Mouse (Mus musculus) forebrain, embryonic 13.5 days (tissue): ENCODE results near the gene Polr3b. TPM values are rescaled to one million over a fixed set of nuclear protein-coding genes. Genes with fewer than 3 reads are reported as not detected.

ENCODE experiments used
- ATAC-seq: fragments of 200-750 bp; cut with Nextera tagmentation; 2 replicates; pipeline ENCODE4 v1.8.0; 2017
- H3K27ac ChIP-seq: fragments of 300-500 bp; sonication (generic); 2 replicates; pipeline ENCODE4 v1.5.1; 2015; ENCODE audit warnings: inconsistent platforms, mild to moderate bottlenecking, moderate library complexity
- H3K27me3 ChIP-seq: fragments of 300-500 bp; sonication (generic); 2 replicates; pipeline ENCODE4 v1.6.1; 2015; ENCODE audit warnings: mild to moderate bottlenecking, inconsistent platforms
- H3K36me3 ChIP-seq: fragments of 300-500 bp; sonication (generic); 2 replicates; pipeline ENCODE4 v1.6.1; 2015; ENCODE audit warnings: mild to moderate bottlenecking, inconsistent platforms; ENCODE audit not compliant: poor library complexity, severe bottlenecking
- H3K4me1 ChIP-seq: fragments of 300-500 bp; sonication (generic); 2 replicates; pipeline ENCODE4 v1.6.1; 2015; ENCODE audit warnings: inconsistent platforms
- H3K4me2 ChIP-seq: fragments of 300-500 bp; sonication (generic); 2 replicates; pipeline ENCODE4 v1.6.1; 2015; ENCODE audit warnings: inconsistent platforms, mild to moderate bottlenecking, moderate library complexity
- H3K4me3 ChIP-seq: fragments of 300-500 bp; sonication (generic); 2 replicates; pipeline ENCODE4 v1.5.1; 2015; ENCODE audit warnings: mild to moderate bottlenecking, inconsistent platforms
- H3K9ac ChIP-seq: fragments of 300-500 bp; sonication (generic); 2 replicates; pipeline ENCODE4 v1.6.1; 2015; ENCODE audit warnings: mild to moderate bottlenecking, inconsistent platforms
- H3K9me3 ChIP-seq: fragments of 300-500 bp; sonication (generic); replicated peaks from 2 replicates; pipeline ENCODE4 v1.6.1; 2016; ENCODE audit warnings: inconsistent platforms
- WGBS: fragments of 180-500 bp; shearing (Covaris S2); methylation state at CpG from one replicate; pipeline ENCODE4 v1.1.7; 2015; 5-methylcytosine and 5-hydroxymethylcytosine counted together
- polyA plus RNA-seq: library from polyadenylated mRNA; unstranded; fragments of >200 nt; fragmentation: Nextera tagmentation; extraction: Ambion mirVana; gene quantifications from 2 replicates; pipeline ENCODE4 v1.2.1, GENCODE M21; 2015

Polr3b gene
- polyA plus RNA-seq, 1 experiment from 2014 or later, result 13.3 TPM

DNA sequence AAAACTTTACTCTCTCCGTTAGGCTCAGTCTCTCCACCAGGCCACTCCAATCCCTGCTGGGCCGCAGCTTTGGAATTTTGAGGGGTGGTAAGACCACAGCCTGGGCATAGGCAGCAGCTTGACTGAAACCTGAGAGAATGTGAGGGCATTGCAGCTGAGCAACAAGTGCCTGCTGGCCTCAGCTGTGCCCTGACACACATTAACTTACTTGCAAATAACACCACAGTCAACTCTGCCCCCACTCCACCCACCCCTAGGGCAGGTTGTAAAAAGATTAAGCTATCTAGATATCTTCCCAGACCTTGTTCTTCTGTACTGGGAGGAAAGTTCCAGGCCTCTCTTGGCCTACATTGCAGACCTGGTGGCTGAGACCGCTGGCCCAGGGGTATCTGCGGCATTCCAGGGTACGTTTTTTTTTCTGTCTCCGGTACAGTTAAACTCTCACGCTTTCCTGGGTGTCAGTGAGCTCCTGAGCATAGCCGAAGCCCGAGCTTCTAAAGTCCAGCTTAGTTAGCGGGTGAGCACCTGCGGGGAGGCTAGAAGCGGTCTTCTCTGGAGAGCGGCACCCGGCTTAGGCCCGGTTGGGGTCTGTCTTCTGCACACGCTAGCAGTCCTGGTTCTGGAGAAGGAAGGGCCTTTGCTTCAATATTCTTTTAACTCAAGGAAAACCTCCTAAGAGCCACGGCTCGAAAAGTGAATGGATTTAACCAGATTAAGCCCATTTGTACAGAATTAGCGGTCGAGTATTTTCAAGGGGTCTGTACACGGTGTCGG, 135.5 kb downstream of the Polr3b start:
- Histone ChIP-seq H3K27me3 (peaks cover 56% of the 10 kb centered on the region), H3K4me2 (peak overlapping the region; percentile 85), H3K27ac (peak overlapping the region; percentile 94; the same call in 1 of the 2 replicates), H3K9ac (peak overlapping the region; percentile 69), H3K4me1 (peaks cover 69% of the 10 kb centered on the region), H3K36me3 (no peaks in the 10 kb centered on the region), H3K9me3 (no peaks in the 10 kb centered on the region), H3K4me3 (peak overlapping the region; percentile 47)
- WGBS, result 6% methylated on average over 22 of the region's 22 CpGs
- ATAC-seq, result no peak

DNA sequence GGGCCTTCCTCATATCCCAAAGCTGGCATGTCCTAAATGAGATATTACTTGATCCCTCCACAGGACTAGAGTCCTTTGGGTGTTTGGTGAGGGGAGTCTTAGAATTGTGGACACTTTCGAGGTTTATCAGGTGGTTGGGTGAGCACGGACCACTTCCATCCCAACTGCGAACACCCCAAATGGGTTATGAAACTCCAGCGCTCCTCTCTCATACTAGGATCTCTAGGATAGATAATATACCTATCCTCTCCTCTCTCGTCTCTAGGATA, 136.0 kb downstream of the Polr3b start:
- no peak for ATAC-seq
- H3K4me3 ChIP-seq, result peak overlapping the region; percentile 47
- peaks cover 69% of the 10 kb centered on the region for H3K4me1 ChIP-seq
- peak overlapping the region; percentile 85 for H3K4me2 ChIP-seq
- H3K9ac ChIP-seq, result peak overlapping the region; percentile 69
- H3K9me3 ChIP-seq, result no peaks in the 10 kb centered on the region
- no peak overlapping the region for H3K27ac ChIP-seq
- 6% methylated on average over 5 of the region's 5 CpGs for WGBS
- H3K36me3 ChIP-seq, result no peaks in the 10 kb centered on the region
- peaks cover 52% of the 10 kb centered on the region for H3K27me3 ChIP-seq

DNA sequence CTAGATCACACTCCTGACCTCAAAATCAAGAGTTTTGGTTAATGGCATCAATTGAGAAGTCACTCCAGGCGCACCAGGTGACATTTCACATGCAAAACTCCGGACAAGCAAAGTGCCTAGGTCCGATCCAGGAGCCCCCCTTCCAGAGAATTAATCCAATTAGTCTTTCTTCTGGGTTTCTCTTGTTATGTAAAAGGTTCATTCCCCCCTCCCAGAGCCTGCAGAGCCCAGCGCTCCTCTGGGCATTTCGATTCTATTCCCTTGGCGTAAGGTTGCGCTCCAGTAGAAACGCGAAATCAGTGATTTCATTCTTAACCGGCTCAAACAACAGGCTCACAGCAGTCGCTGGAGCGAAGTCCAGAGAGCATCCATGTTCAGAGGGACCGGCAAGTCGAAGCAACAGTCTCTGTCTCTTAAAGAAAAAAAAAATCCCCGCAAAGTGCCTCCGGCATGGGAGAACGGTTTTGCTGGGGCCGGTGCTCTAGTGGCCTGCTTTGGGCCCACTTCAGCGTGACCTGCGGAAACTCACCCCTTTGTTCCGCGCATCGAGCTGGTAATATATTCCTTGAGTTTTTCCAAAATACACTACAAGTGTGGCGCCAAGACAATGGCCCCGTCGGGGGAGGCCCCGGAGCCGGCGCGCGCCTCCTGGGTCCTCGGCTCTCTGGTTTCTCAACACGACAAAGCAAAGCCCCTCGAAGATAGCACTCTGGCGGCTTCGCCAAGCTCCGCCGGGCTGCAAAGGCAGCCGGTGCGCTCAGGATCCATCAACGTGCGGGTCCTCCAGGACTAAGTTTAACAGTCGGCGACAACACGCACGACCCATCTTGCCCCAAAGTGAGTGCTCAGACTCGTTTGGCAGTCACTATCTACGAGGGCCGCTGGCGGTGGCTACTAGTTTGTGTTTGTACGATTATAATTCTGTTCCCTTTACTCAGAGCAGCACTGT, 136.7 kb downstream of the Polr3b start:
- Histone ChIP-seq H3K9ac (peak overlapping the region; percentile 69), H3K4me1 (peaks cover 69% of the 10 kb centered on the region), H3K36me3 (no peaks in the 10 kb centered on the region), H3K4me3 (peak overlapping the region; percentile 47), H3K27me3 (peaks cover 49% of the 10 kb centered on the region), H3K9me3 (no peaks in the 10 kb centered on the region), H3K4me2 (peak overlapping the region; percentile 85), H3K27ac (peak overlapping the region; percentile 57)
- 2% methylated on average over 51 of the region's 51 CpGs for WGBS
- ATAC-seq, result no peak

DNA sequence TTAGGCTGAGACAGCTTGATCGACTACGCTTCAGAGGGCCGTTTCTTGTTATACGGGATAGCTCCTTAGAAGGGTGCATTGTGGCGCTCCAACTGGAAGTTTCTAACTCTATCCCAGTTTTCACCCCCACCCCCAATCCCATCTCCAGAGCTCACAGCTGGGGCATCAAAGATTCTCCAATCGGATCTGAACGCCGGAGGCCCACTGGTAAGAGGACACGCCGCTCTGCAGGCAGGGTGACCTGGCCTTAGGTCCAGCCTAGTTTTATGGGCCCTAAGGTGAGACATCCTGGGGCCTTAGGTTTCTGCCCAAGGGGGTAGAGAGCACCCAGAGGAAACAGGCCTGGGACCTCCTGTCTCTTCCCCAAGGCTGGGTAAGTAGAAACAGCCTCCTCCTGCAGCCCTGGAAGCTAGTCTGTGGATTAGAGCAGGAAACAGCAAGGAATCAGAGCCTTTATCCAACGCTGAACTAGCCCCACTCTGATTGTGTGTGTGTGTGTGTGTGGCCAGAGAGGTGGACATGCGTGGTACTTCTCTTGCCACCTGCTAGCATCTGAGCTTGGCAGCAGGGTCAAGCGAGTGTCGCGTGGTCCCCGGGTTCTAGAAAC, 137.5 kb downstream of the Polr3b start:
- no peaks in the 10 kb centered on the region for H3K9me3 ChIP-seq
- H3K4me1 ChIP-seq, result peaks cover 61% of the 10 kb centered on the region
- no peak for ATAC-seq
- peaks cover 44% of the 10 kb centered on the region for H3K27me3 ChIP-seq
- 12% methylated on average over 16 of the region's 16 CpGs for WGBS
- H3K9ac ChIP-seq, result peak overlapping the region; percentile 69
- H3K4me3 ChIP-seq, result peak overlapping the region; percentile 47
- H3K36me3 ChIP-seq, result no peaks in the 10 kb centered on the region
- peak overlapping the region; percentile 85 for H3K4me2 ChIP-seq
- peak overlapping the region; percentile 41 for H3K27ac ChIP-seq

DNA sequence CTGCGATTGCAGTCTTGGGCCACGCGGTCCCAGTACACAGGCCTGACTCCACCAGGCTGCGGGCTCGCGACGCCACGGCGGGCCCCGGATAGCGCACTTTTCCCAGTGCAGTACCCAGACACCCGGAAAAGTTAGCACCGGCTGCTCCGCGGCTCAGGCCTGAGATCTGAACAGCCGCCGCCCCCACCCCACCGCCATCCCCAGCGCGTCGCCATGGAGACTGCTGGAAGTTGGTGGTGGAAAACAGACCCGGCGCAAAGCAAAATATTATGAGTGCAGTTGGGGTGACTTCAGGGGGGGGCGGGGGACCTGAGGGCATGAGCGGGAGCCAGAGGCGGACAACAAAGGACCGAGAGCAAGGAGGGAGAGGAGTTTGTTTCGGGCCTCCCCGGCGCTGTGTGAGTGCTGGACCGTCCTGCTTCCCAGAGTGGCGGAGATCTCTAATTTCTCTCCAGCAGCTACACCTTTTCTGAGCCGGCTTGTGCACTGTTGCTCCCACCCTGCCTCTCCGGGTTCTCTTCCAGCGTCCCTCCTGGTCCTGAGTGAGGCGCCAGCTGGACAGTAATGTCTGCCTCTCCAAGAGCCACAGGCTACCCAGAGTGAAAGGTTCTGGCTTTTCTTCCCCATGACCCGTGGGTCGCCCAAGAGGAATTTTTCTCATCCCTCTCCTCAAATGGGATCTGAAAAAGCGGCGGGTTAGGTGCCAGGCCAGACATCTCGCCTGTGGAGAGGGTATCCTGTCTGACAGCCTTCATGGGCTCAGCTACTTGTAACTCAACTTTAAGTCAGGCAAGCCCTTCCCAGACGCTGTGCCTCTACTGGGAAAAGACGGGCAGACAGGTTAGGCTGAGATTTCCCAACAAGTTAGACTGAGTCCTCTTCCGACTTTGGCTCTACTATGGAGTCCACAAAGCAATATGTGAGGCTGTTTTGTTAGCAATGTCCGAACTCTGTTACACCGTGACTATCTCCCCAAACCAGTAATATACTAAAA, 138.3 kb downstream of the Polr3b start:
- ATAC-seq, result peak; percentile 39; the same call in 1 of the 2 replicates
- Histone ChIP-seq H3K36me3 (no peaks in the 10 kb centered on the region), H3K27ac (peak overlapping the region; percentile 41), H3K4me1 (peaks cover 53% of the 10 kb centered on the region), H3K9ac (peak overlapping the region; percentile 69), H3K27me3 (peaks cover 44% of the 10 kb centered on the region), H3K9me3 (no peaks in the 10 kb centered on the region), H3K4me2 (peak overlapping the region; percentile 85), H3K4me3 (peak overlapping the region; percentile 47)
- WGBS, result 7% methylated on average over 46 of the region's 46 CpGs

DNA sequence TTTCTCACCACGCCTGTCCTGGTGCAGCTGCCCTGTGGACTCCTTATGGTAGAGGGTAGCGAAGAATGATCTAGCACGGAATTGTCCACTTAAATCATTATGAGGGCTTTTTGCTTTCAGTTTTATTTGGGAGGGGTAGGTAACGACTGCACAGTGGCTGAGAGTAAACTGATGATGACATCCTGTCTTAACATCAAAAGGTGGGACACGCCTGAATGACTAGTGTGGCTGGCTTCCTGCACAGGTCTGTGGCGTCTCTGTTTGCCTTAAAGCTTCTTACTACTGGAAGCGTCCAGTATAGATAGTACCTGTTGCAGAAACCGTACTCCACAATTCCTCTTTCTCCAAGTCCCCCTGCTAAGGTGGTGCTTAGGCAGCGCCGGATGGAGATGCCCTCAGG, 146.7 kb downstream of the Polr3b start:
- H3K9me3 ChIP-seq, result no peaks in the 10 kb centered on the region
- no peaks in the 10 kb centered on the region for H3K27me3 ChIP-seq
- peaks cover 10% of the 10 kb centered on the region for H3K4me1 ChIP-seq
- H3K4me3 ChIP-seq, result no peak overlapping the region
- no peak overlapping the region for H3K9ac ChIP-seq
- no peak overlapping the region for H3K4me2 ChIP-seq
- peaks cover 4% of the 10 kb centered on the region; the same call in 1 of the 2 replicates for H3K36me3 ChIP-seq
- no peak for ATAC-seq
- whole genome bisulfite sequencing, result 83% methylated on average over 10 of the region's 10 CpGs
- no peak overlapping the region for H3K27ac ChIP-seq

DNA sequence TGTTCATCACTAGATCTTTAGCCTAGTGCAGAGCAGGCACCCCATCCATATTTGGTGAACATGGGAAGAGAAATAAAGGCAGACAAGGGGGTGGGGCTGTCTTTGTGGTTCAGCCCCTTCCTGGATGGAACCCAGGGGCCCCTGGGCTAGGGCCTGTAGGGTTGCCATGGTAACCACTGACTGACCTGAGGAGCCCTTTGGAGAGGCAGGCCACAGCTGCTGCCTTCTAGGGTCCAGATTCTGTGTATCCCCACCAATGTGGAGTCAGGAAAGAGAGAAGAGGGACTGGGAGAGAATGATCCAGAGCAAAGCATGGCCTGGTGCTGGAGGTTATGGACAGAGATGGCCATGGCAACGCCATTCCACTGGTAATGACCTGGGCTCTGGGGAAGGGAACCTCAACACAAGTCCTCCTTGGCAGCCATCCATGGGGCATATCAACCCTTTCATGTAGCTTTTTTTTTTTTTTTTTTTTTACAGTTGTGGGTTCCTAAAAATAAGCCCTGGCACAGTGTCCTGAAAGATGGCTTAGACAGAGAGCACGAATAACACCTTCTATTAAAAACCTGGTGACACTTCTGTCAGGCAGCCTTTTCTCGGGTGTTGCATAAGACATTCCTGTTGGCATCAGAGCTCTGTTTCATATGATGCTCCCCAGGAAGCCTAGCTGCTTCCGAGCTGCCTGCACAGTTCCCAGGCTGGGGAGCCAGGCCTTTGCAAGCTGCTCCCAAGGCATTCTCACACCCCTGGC, 150.5 kb downstream of the Polr3b start:
- ATAC-seq, result no peak
- no peak overlapping the region for H3K4me2 ChIP-seq
- 71% methylated on average over 4 of the region's 4 CpGs for WGBS
- H3K4me3 ChIP-seq, result no peak overlapping the region
- H3K4me1 ChIP-seq, result peaks cover 10% of the 10 kb centered on the region
- no peaks in the 10 kb centered on the region for H3K9me3 ChIP-seq
- H3K27me3 ChIP-seq, result no peaks in the 10 kb centered on the region
- H3K36me3 ChIP-seq, result no peaks in the 10 kb centered on the region
- H3K9ac ChIP-seq, result no peak overlapping the region
- no peak overlapping the region for H3K27ac ChIP-seq

DNA sequence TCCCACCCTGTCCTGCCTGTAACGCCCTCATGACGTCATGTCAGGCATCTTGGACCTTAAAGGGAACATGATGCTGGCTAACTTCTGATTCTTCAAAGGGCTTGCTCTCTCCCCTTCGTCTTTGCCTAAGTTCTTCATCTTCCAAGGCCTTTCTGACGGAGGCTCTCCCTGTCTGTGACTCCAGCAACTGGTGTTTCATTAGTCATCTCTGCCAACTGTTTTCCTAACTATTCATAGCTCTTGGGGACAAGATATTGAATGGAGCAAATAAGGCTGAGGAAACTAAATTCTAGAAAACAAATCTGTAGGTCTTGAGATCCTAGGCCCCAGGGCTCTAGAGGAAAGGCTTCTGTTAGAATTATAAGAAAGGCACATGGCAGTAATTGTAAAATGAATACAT, 151.8 kb downstream of the Polr3b start:
- WGBS, result 92% methylated on average over 4 of the region's 4 CpGs
- no peaks in the 10 kb centered on the region for H3K36me3 ChIP-seq
- ATAC-seq, result no peak
- no peaks in the 10 kb centered on the region for H3K9me3 ChIP-seq
- no peaks in the 10 kb centered on the region for H3K27me3 ChIP-seq
- H3K4me3 ChIP-seq, result no peak overlapping the region
- H3K4me2 ChIP-seq, result no peak overlapping the region
- H3K4me1 ChIP-seq, result peaks cover 10% of the 10 kb centered on the region
- H3K9ac ChIP-seq, result no peak overlapping the region
- H3K27ac ChIP-seq, result no peak overlapping the region

DNA sequence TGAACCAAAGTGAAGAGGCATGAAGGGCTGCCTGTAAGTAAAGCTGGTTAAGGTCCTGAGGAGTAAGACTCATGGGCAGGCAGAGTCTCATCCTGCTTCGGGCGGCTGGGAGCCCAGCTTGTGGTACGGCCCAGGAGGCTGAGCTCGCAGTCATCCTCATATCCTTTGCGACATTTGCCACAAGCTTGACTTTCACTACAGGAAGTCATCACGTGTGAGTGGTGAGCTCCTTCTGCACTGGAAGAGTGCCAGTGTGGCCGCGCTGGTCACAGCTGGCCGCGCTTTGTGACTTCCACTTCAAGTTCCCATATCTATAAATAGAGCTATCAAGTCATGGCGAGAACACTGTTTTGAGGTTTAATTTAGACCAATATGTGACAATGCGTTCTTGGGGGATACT, 152.5 kb downstream of the Polr3b start:
- Histone ChIP-seq H3K9me3 (no peaks in the 10 kb centered on the region), H3K27me3 (no peaks in the 10 kb centered on the region), H3K27ac (no peak overlapping the region), H3K4me2 (no peak overlapping the region), H3K4me3 (no peak overlapping the region), H3K9ac (no peak overlapping the region), H3K36me3 (no peaks in the 10 kb centered on the region), H3K4me1 (peaks cover 8% of the 10 kb centered on the region)
- ATAC-seq, result no peak
- WGBS, result 92% methylated on average over 12 of the region's 12 CpGs
